Mouse (Mus musculus): ENCODE data around the gene Ddx47. TPM values are rescaled to one million over a fixed set of nuclear protein-coding genes. Genes with fewer than 3 reads are reported as not detected.

Gene Ddx47
- 10 to 100 TPM; 76.2 to 79.9 TPM for total RNA-seq (2023)

DNA sequence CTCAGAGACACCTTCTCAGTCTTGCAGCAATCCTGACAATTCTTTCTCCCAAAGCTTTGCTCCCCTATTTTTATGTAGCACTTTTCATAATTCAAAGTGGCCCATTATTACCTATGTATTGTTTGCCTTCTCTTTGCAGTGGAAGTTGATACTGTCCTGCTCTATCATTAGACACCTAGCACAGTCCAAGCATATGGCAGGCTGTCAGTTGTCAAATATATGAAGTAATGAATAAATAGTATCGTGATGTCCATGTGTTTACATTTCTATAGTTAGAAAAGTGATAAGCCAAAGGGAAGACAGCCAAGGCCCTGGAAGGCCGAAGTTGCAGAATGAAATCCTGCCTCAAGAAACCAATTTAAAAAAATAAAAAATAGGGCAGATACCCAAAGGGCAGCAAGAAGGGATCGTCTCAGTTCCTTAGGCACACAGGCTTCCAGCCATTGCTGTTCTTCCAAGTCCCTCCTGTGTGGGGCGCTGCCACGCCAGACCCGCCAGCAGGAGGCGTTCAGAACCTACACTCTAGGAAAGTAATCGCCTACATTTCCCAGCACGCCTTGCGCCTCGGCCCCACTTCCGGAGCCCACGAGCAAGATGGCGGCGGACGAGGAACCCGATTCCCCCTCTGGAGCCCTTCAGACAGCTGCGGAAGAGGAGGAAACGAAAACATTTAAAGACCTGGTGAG lies at the start of gene Ddx47:
Gene Ddx47 (plus strand): TSS at position 565 of the 686 bp plus-strand sequence.

DNA sequence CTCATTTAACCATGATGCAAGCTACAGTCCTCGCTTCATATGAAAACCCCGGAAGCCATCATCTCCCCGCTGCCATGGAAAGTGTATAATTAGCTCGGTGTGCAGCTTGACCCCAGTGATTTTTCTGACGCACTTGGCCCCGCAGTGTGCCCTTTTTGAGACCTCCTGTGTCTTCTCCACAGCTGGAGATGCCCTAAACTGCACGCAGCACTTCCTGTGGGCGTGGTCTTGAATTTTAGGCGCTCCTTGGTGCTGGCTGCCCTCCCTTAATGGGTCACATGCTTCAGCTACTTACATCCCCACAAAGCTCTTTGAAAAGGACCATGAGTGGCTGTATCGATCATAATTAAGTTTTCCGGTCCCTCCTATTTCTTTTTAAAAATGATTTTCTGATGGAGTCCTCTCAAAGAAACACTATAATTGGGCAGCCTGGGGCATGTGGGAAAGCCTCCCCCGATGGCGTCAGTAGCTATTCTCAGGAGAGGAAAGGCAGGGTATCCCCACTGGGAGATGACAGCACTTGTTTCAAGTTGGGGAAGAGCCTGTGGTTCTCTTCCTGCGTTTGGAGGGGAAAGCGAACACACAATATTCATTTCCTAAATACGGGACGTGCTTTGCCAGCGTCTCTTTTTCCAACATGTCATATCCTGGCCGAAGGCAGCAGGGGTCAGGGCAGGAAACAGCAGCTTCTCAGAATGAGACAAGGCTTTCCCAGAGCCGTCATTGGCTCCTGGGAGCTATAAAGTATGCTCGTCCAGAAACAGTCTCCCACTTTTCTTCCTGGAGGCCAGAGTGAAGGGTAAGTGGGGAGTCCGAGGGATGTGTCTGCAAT lies 30.0 kb upstream of the Ddx47 start, which contains the start of gene Apold1:
Gene Apold1 (plus strand): TSS at position 488 of the 832 bp plus-strand sequence.

DNA sequence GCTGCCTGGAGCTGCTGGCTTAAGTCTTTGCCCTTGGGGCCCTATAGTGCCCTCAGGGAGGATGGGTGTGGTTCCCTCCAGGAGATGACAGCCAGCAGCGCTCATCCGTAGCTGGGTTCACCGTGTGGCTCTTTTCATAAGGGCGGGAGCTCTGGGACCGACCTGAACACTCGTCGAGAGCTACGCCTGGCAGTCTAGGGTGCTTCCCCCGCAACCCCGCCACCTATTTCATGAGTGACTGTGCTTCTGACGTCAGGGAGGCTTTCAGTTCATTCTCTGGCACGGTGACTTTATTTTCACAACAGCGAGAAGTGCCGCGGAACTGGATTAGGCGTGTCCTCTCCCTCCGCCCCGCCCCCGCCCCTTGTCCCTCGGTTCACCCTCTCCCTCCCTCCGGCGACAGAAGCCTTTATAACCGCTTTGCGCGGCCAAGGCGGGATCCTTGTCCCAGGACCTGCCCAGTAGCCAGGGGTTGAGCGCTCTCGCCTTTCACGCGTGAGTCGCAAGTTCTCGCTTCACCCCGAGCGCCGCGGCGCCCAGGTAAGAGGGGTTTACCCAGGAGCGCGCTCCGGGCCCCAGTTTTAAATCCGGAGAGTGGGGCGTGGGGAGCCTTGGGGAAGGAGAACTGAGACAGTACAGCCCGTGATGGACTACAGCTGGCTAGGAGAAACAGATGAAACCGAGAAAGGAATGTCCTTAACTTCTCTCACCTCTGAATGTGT lies 54.0 kb downstream of the Ddx47 start, which contains the start of gene Gprc5a:
Gene Gprc5a (plus strand): TSS at position 416 of the 722 bp plus-strand sequence.

Other genes starting within 250 kb of the Ddx47 start
- gene Dusp16, start 219.0 kb upstream of the Ddx47 start, total RNA-seq (2023): 10 to 100 TPM; 69.2 to 80.0 TPM
- gene Crebl2, start 181.5 kb upstream of the Ddx47 start, total RNA-seq (2023): 10 to 100 TPM; 13.5 to 13.6 TPM
- 1 to 10 TPM; 2.4 to 4.0 TPM for gene Gpr19, start 113.0 kb upstream of the Ddx47 start, total RNA-seq (2023)
- gene Cdkn1b, start 91.2 kb upstream of the Ddx47 start, total RNA-seq (2023): 100 to 1,000 TPM; 125 to 136 TPM
- gene Apold1, start 29.9 kb upstream of the Ddx47 start, total RNA-seq (2023): not detected
- 1 to 10 TPM; 1.8 to 4.9 TPM for gene Gprc5a, start 54.0 kb downstream of the Ddx47 start, total RNA-seq (2023)
- gene Gprc5d, start 106.7 kb downstream of the Ddx47 start, total RNA-seq (2023): not detected
- 10 to 100 TPM; 18.7 to 33.4 TPM for gene Fam234b, start 186.4 kb downstream of the Ddx47 start, total RNA-seq (2023)
- 100 to 1,000 TPM; 149 to 170 TPM for gene Hebp1, start 186.4 kb downstream of the Ddx47 start, total RNA-seq (2023)
- gene Gsg1, start 242.7 kb downstream of the Ddx47 start, total RNA-seq (2023): 1 to 10 TPM; 1.5 to 1.6 TPM

All from monocyte, adult 59 days (primary cell).